Mouse (Mus musculus) olfactory bulb, adult 2 months (tissue): Measurements from ENCODE around the gene Kcnj2.

Source experiments
- CTCF ChIP-seq: fragments of 200-500 bp; IDR thresholded peaks from 2 replicates; pipeline ENCODE4 v1.5.1; 2012; ENCODE audit warnings: low read depth, mild to moderate bottlenecking, low read length, moderate library complexity; ENCODE audit not compliant: insufficient read depth
- POLR2A ChIP-seq: fragments of 200-500 bp; IDR thresholded peaks from 2 replicates; pipeline ENCODE4 v1.6.1; 2012; ENCODE audit warnings: mild to moderate bottlenecking, low read depth, low read length, moderate library complexity; ENCODE audit not compliant: insufficient read depth

DNA sequence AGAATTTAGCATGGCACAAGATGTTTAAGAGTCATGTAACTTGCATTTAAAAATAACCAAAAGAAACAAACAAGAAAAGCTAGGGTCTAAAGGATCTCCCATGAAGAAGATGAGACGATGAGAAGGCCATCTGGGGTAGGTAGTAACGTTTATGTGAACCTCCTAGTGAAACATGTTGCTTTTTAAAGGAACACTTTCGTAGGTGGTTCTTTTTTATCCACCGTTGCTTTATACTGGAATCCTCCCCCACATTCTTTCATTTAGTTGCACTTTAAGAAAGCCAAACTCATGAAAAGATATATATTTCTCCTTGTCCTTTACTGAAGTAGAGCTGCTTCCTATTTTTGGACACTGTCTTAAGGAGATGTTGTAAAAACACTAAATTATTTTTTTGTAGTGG is 34.7 kb downstream of the Kcnj2 start:
- TF ChIP-seq CTCF = no peak
- TF ChIP-seq POLR2A = no peak
